Mouse (Mus musculus) limb, embryonic 11.5 days (tissue): ENCODE results near the gene Kif1b. TPM values are rescaled to one million over a fixed set of nuclear protein-coding genes. Genes with fewer than 3 reads are reported as not detected.

Experiments used
- ATAC-seq: fragments of 200-750 bp; cut with Nextera tagmentation; 2 replicates; pipeline ENCODE4 v1.8.0; 2017; ENCODE audit warnings: low read depth; ENCODE audit not compliant: insufficient number of reproducible peaks, low FRiP score, low TSS enrichment
- DNase-seq: peaks from one replicate; pipeline ENCODE4 v3.0.0-alpha.2; 2015; ENCODE audit warnings: low spot score
- H3K27ac ChIP-seq: fragments of 300-500 bp; sonication (generic); replicated peaks from 2 replicates; pipeline ENCODE4 v1.5.1; 2014; ENCODE audit warnings: low read depth, mild to moderate bottlenecking, low read length
- H3K27me3 ChIP-seq: fragments of 300-500 bp; sonication (generic); 2 replicates; pipeline ENCODE4 v1.6.1; 2014; ENCODE audit warnings: mild to moderate bottlenecking, low read length, mixed read lengths; ENCODE audit not compliant: control insufficient read depth, insufficient read depth
- H3K36me3 ChIP-seq: fragments of 300-500 bp; sonication (generic); 2 replicates; pipeline ENCODE4 v1.6.1; 2014; ENCODE audit warnings: mild to moderate bottlenecking, low read length, moderate library complexity, mixed read lengths; ENCODE audit not compliant: control insufficient read depth, insufficient read depth
- H3K4me1 ChIP-seq: fragments of 300-500 bp; sonication (generic); 2 replicates; pipeline ENCODE4 v1.6.1; 2014; ENCODE audit warnings: low read length, mixed read lengths; ENCODE audit not compliant: control insufficient read depth, insufficient read depth
- H3K4me2 ChIP-seq: fragments of 300-500 bp; sonication (generic); 2 replicates; pipeline ENCODE4 v1.6.1; 2014; ENCODE audit warnings: low read depth, mild to moderate bottlenecking, moderate library complexity; ENCODE audit not compliant: severe bottlenecking
- H3K4me3 ChIP-seq: fragments of 300-500 bp; sonication (generic); 2 replicates; pipeline ENCODE4 v1.5.1; 2014; ENCODE audit warnings: low read depth, low read length
- H3K9ac ChIP-seq: fragments of 300-500 bp; sonication (generic); 2 replicates; pipeline ENCODE4 v1.6.1; 2014; ENCODE audit warnings: mild to moderate bottlenecking, low read length
- H3K9me3 ChIP-seq: fragments of 300-500 bp; sonication (generic); 2 replicates; pipeline ENCODE4 v1.6.1; 2016; ENCODE audit warnings: low read length; ENCODE audit not compliant: control insufficient read depth
- WGBS: fragments of 180-500 bp; shearing (Covaris S2); extraction: QIAGEN DNeasy Blood & Tissue Kit; methylation state at CpG from one replicate; pipeline ENCODE4 v1.1.7; 2014; 5-methylcytosine and 5-hydroxymethylcytosine counted together
- polyA plus RNA-seq: library from polyadenylated mRNA; unstranded; fragments of >200 nt; fragmentation: Nextera tagmentation; extraction: Ambion mirVana; gene quantifications from 2 replicates; pipeline ENCODE4 v1.2.1, GENCODE M21; 2014

The Kif1b gene
- polyA plus RNA-seq, 1 experiment from 2014 or later: 35.6 TPM

DNA sequence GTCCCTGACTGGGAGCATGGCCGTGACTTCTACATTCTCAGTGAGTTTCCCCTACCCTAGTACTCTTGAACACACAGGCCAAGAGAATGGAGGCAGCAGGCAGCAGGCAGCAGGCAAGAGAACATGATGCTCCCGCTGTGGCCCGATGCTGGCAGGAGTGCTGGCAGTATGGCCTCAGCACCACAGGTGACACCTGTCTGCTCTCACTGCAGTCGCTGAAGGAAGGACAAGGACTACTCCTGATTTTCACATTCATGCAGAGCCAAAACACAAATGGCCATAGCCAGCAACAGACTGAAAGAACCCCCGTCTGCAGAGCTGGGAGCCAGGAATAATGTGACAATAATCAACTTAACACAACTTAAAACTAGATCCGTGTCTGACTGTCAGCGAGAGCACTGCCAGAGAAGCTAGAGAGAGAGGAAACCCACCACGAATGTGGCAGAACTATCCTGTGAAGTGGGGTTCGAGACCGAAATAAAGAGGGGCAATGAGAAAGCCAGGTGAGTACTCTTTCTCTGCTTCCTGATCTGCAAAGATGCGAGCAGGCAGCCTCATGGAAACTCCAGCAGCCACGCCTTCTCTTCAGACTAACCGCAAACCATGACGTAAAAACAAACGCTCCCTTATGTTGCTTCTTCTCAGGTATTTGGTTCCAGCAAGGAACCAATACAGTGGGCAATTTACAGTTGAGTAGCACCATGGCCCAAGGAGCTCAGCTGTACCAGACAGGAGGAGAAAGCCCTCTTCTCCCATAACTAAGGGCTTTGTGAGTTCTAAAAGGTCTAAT, 50.8 kb downstream of the Kif1b start:
- DNase-seq: no peak
- Histone ChIP-seq H3K4me1 (no peaks in the 10 kb centered on the region), H3K9me3 (no peaks in the 10 kb centered on the region), H3K4me2 (no peak overlapping the region), H3K27ac (no peak overlapping the region), H3K4me3 (no peak overlapping the region), H3K9ac (no peak overlapping the region), H3K27me3 (no peaks in the 10 kb centered on the region), H3K36me3 (no peaks in the 10 kb centered on the region; the same call in 1 of the 2 replicates)
- WGBS: 95% methylated on average over 15 of the region's 15 CpGs
- no peak for ATAC-seq

DNA sequence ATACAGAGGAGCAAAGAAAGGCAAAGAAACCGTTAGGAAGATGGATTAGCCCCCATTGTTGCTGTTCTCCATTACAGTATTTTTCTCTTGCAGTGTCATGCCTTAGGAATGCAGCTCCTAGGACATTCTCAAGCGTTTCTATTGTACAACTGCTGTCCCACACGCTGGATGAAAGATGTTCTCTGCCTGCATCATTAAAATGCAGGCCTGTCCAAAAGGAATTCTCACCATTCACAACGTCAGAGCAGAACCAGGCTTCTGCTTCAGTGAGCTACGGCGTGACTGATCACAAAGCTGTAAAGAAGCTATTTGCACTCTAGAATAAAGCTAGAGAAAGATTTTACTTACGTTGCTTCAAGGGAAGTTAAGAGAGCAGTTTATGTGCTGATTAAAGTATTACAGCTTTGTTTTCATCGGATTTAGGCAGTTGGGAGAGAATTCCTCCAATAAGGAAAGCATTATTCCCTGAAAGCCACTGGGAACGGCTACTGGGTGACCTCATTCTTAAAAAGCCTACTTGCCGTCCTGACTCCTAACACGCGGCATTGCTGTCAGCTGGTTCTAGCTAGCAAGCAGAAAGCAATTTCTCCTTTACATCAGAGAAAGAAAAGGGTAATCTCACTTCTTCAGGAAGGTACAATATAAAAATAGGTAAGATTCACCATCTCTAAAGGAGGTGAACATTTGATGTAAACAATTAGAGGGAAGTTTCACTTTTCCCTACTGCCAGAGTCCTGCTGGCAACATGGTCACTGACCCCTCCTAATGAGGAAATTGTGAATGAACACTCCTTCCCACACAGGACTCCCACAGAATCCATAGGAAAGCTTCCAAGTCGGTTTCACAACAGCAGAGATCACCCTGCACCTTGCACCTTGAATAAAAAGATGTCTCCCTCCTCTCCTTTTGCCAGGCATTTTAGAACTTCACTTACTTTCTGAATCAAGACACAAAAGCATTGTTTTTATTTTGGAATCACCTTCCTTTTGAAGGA, 51.9 kb downstream of the Kif1b start:
- no peaks in the 10 kb centered on the region for H3K27me3 ChIP-seq
- no peaks in the 10 kb centered on the region for H3K9me3 ChIP-seq
- H3K9ac ChIP-seq: no peak overlapping the region
- H3K4me2 ChIP-seq: no peak overlapping the region
- H3K27ac ChIP-seq: no peak overlapping the region
- DNase-seq: no peak
- H3K4me3 ChIP-seq: no peak overlapping the region
- no peaks in the 10 kb centered on the region; the same call in 1 of the 2 replicates for H3K36me3 ChIP-seq
- ATAC-seq: no peak
- no peaks in the 10 kb centered on the region for H3K4me1 ChIP-seq
- 72% methylated on average over 13 of the region's 13 CpGs for WGBS

DNA sequence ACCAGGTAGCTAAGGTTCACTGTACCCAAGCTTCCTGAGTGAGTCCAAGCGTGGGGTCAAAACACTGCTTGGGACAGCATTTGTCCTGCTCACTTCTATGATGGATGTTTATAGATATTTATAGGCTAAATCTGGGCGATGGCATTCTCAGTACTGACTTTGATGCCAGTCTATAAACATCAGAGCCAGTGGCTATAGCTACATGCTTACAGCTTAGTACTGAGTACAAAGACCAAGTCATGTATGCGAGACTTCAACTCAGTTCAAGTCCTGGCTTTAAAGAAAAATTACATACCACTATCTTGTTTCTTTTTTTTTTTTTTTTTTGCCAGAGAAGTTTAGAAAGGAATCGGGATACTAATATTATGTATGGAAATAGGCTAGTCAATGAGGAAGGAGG, 52.7 kb downstream of the Kif1b start:
- H3K27ac ChIP-seq: no peak overlapping the region
- H3K4me3 ChIP-seq: no peak overlapping the region
- no peaks in the 10 kb centered on the region for H3K27me3 ChIP-seq
- DNase-seq: no peak
- no peaks in the 10 kb centered on the region for H3K9me3 ChIP-seq
- WGBS: 92% methylated on average over 4 of the region's 4 CpGs
- no peak for ATAC-seq
- H3K4me1 ChIP-seq: no peaks in the 10 kb centered on the region
- no peak overlapping the region for H3K4me2 ChIP-seq
- no peaks in the 10 kb centered on the region; the same call in 1 of the 2 replicates for H3K36me3 ChIP-seq
- no peak overlapping the region for H3K9ac ChIP-seq

DNA sequence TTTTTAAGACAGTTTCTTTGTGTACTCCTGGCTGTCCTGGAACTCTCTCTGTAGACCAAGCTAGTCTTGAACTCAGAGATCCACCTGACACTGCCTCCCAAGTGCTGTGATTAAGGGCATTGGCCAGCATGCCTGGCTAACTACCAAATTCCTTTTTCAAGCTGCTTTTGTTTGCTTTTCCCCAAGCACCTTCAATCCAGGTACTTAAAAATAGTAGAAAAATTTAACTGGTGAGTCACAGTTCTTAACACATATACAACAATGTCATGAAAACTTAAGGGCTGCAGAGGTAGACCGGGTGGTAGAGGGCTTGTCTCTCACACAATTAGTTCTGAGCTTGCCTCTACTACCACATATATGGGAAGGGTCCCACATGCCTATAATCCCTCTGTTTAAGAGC, 58.2 kb downstream of the Kif1b start:
- Histone ChIP-seq H3K4me3 (no peak overlapping the region), H3K9ac (no peak overlapping the region), H3K27me3 (no peaks in the 10 kb centered on the region), H3K4me2 (no peak overlapping the region), H3K36me3 (no peaks in the 10 kb centered on the region; the same call in 1 of the 2 replicates), H3K27ac (no peak overlapping the region), H3K4me1 (no peaks in the 10 kb centered on the region), H3K9me3 (no peaks in the 10 kb centered on the region)
- 91% methylated on average over 1 of the region's 1 CpGs for WGBS
- DNase-seq (no peak), ATAC-seq (no peak)

DNA sequence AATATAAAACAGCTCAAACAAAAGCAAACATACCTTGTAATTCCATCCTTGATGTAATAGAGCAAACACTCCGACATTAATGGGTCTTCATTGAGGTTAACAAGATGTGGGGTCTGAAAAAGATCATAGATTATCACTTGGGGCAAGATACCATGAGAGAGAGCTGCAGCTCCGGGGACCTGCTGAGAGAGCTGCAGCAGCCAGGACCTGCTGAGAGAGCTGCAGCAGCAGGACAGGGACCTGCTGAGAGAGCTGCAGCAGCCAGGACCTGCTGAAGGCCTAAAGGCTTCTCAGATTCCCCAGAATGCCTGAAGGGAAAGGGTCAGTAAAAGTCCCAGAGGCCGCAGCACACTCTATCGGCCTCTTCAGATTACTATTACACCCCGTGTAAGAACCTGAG, 59.7 kb downstream of the Kif1b start:
- no peak overlapping the region for H3K9ac ChIP-seq
- H3K27me3 ChIP-seq: no peaks in the 10 kb centered on the region
- no peak overlapping the region for H3K27ac ChIP-seq
- no peaks in the 10 kb centered on the region for H3K4me1 ChIP-seq
- DNase-seq (no peak), ATAC-seq (no peak)
- no peaks in the 10 kb centered on the region; the same call in 1 of the 2 replicates for H3K36me3 ChIP-seq
- no peaks in the 10 kb centered on the region for H3K9me3 ChIP-seq
- WGBS: 81% methylated on average over 5 of the region's 5 CpGs
- H3K4me2 ChIP-seq: no peak overlapping the region
- no peak overlapping the region for H3K4me3 ChIP-seq

DNA sequence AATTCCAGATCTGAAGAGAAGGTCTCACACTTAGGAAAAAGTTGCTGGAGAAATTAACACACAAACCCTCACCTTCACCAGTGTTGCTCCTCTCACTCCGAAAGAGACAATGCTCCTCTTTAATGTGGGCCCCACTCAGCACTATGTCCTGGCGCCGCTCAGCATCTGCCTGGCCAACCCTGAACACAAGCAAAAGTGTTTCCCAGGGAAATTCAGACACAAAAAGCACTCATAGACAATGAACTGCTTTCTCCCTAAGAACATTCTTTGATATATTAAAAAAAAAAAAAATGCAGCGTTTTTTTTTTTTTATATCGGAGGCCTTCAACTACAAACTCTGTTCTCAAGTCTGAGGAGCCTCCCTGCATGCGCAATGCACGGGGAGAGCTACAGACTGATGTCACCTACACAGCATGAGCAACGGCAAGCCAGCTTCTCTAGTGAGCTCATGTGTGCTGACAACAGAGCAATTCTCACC, 60.3 kb downstream of the Kif1b start:
- Histone ChIP-seq H3K4me3 (no peak overlapping the region), H3K27me3 (no peaks in the 10 kb centered on the region), H3K9ac (no peak overlapping the region), H3K27ac (no peak overlapping the region), H3K36me3 (no peaks in the 10 kb centered on the region; the same call in 1 of the 2 replicates), H3K4me1 (no peaks in the 10 kb centered on the region), H3K4me2 (no peak overlapping the region), H3K9me3 (no peaks in the 10 kb centered on the region)
- DNase-seq (no peak), ATAC-seq (no peak)
- WGBS: 89% methylated on average over 8 of the region's 8 CpGs

DNA sequence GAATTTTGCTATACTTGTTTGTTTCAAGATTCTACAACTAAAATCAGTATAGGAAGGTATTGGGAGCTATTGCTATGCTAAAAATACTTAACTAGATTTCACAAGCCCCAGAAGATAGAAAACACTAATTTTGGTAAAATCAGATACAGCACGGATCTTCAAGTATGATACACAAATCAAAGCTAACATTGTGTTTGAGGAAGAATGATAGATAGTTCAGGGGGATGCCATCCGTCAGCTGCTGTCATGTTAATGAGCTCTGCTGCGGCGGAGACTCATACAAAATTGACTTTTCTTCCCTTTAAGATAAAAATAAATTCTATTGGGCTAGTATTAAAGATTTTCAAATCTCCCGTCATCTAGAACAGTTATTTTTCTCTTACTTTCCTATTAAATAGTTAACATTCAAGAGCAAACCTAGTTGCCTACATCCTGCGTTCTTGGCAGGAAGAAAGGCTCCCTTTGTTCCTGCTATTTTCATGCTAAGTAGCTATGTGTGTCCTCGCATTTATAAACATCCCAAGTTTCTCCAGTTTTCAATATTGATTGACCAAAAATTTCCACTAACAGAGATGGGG, 60.8 kb downstream of the Kif1b start:
- Histone ChIP-seq H3K9me3 (no peaks in the 10 kb centered on the region), H3K27ac (no peak overlapping the region), H3K9ac (no peak overlapping the region), H3K36me3 (no peaks in the 10 kb centered on the region; the same call in 1 of the 2 replicates), H3K4me3 (no peak overlapping the region), H3K4me2 (no peak overlapping the region), H3K4me1 (no peaks in the 10 kb centered on the region), H3K27me3 (no peaks in the 10 kb centered on the region)
- no peak for DNase-seq
- WGBS: 88% methylated on average over 7 of the region's 7 CpGs
- no peak for ATAC-seq

DNA sequence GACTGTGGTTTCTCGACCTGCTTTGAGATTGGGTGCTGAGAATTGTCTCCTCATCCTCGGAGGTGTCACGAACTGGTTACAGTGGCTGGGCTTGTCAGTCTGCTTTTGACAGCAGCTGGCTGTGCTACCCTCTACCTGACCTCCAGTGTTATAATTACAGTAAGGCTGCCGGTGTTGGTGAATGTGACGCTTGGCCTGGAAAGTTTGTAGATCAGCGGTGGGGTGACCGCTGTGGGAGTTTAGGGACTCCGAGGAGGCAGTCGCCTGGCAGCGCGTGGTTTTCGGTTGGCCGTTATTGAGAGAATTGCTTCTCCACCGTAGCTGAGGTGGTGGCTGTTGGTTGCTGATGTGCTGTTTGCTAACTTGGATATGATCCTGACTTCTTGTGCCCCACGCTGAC, 70.5 kb downstream of the Kif1b start:
- no peak overlapping the region for H3K9ac ChIP-seq
- no peaks in the 10 kb centered on the region; the same call in 1 of the 2 replicates for H3K36me3 ChIP-seq
- H3K4me3 ChIP-seq: no peak overlapping the region
- H3K4me2 ChIP-seq: no peak overlapping the region
- H3K4me1 ChIP-seq: no peaks in the 10 kb centered on the region
- H3K9me3 ChIP-seq: no peaks in the 10 kb centered on the region
- ATAC-seq (no peak), DNase-seq (no peak)
- 92% methylated on average over 15 of the region's 15 CpGs for WGBS
- H3K27ac ChIP-seq: no peak overlapping the region
- H3K27me3 ChIP-seq: no peaks in the 10 kb centered on the region
